Mouse (Mus musculus): ENCODE results near the gene Upf3a.

GRCm38 (mm10) chr8:13740323-13740770 is 45.1 kb upstream of the Upf3a start:
- TF ChIP-seq CTCF (IDR thresholded peaks at IDR 0.05; ENCODE audit: low read depth, low read length) = no peak
- no peak for TF ChIP-seq POLR2A (IDR thresholded peaks at IDR 0.05; ENCODE audit: insufficient read depth, low read length)
